In genomic region chr19:4037788-4038232, GRCm38 (mm10) we compare ENCODE assay signal across 8 mouse cellular contexts. TPM values are rescaled to one million over a fixed set of nuclear protein-coding genes. Genes with fewer than 3 reads are reported as not detected.
DNase-seq lines count a peak whose midpoint lies in the region; ATAC-seq and TF ChIP-seq lines count a peak whose summit lies in the region.

Gene Gstp1 (minus strand): TSS chr19:4037985.

- no peaks in the 10 kb centered on the region for H3K27me3 ChIP-seq in hindbrain, embryonic 16.5 days (replicated peaks; ENCODE audit: control insufficient read depth, insufficient read depth, low read length)

- DNase-seq in ZHBTc4 (ENCODE audit: low read depth, low spot score), result peak; percentile 82
- peak; percentile 95 for DNase-seq in gastrocnemius, adult 2 months
- DNase-seq in left cerebral cortex, adult 11 months (ENCODE audit: low spot score), result peak; percentile 87
- DNase-seq in lung, postnatal 36 days, result peak; percentile 96
- DNase-seq in retina, postnatal 1 day, result peak; percentile 89
- DNase-seq in thymus, postnatal 4 days, result peak; percentile 91

- H3K9me3 ChIP-seq in hindbrain, embryonic 16.5 days (ENCODE audit: control insufficient read depth, low read length), result no peaks in the 10 kb centered on the region

- 0% methylated on average over 25 of the region's 26 CpGs for WGBS in hindbrain, embryonic 16.5 days

- TF ChIP-seq CTCF in gastrocnemius, adult 2 months (IDR thresholded peaks at IDR 0.05), result peak; percentile 36; the same call in 1 of the 2 replicates

- peak within 1 kb of the TSS; percentile 94 for H3K27ac ChIP-seq in gastrocnemius, adult 2 months
- H3K27ac ChIP-seq in hindbrain, embryonic 16.5 days (ENCODE audit: low read depth, low read length), result peak within 1 kb of the TSS; percentile 70

- ATAC-seq in common myeloid progenitor, adult 5-6 weeks (replicated peaks; ENCODE audit: low read depth, poor library complexity, severe bottlenecking), result peak; percentile 97
- ATAC-seq in hindbrain, embryonic 16.5 days, result peak; percentile 95

- intact Hi-C loops in gastrocnemius, adult 2 months (cut with DNase I), result no loop called here

- H3K4me2 ChIP-seq in hindbrain, embryonic 16.5 days (ENCODE audit: low read length), result peak within 1 kb of the TSS; percentile 65

- peaks cover 7% of the 10 kb centered on the region for H3K4me1 ChIP-seq in hindbrain, embryonic 16.5 days (ENCODE audit: control insufficient read depth, insufficient read depth, low read depth, low read length)

- H3K9ac ChIP-seq in hindbrain, embryonic 16.5 days (ENCODE audit: low read depth, low read length), result peak within 1 kb of the TSS; percentile 89

- peak within 1 kb of the TSS; percentile 84 for H3K4me3 ChIP-seq in gastrocnemius, adult 2 months
- peak within 1 kb of the TSS; percentile 73 for H3K4me3 ChIP-seq in hindbrain, embryonic 16.5 days (ENCODE audit: low read length)

- no peaks in the 10 kb centered on the region for H3K36me3 ChIP-seq in hindbrain, embryonic 16.5 days (ENCODE audit: control insufficient read depth, insufficient read depth, low read length)

RNA-seq across cellular contexts. Expression of gene Gstp1, which starts in this region (rescaled TPM):
- 82.5 and 95.6 TPM in 2 replicates for total RNA-seq in common myeloid progenitor, adult 5-6 weeks (2017)
- total RNA-seq in gastrocnemius, adult 2 months (2021), result 100 to 1,000 TPM; 386 to 408 TPM
- 569 and 604 TPM in 2 replicates for polyA plus RNA-seq in hindbrain, embryonic 16.5 days (2015; fragmentation: Nextera tagmentation; extraction: Ambion mirVana)

Comparison
In these comparisons a context has a peak if more than half of its experiments do, and no peak if none do; other contexts are left out.
1. Peak in every context shown above with its lines: DNase-seq, ATAC-seq, H3K4me3 ChIP-seq and H3K27ac ChIP-seq.